Mouse (Mus musculus) gastrocnemius, postnatal 25 days (tissue): ENCODE results near the gene Hist1h2bm. TPM values are rescaled to one million over a fixed set of nuclear protein-coding genes. Genes with fewer than 3 reads are reported as not detected.
A peak's percentile ranks its signal among the peaks of the same experiment; 100 is the strongest.
"Not testable (repeated sequence)": the region's sequence is repeated elsewhere in the genome, so short reads cannot be mapped to it uniquely, and the experiment has no call there.

Source experiments
- DNase-seq: peaks from one replicate; pipeline ENCODE4 v3.0.0; 2022
- total RNA-seq, 2 experiments: library from RNA; stranded (reverse); gene quantifications; 1 replicate in 1 of 2; 2 replicates in 1 of 2; pipeline ENCODE4 v1.2.3; 2021

Gene Hist1h2bm
- total RNA-seq, 2 experiments from 2014 or later, result 1.1 to 5.1 TPM

DNA sequence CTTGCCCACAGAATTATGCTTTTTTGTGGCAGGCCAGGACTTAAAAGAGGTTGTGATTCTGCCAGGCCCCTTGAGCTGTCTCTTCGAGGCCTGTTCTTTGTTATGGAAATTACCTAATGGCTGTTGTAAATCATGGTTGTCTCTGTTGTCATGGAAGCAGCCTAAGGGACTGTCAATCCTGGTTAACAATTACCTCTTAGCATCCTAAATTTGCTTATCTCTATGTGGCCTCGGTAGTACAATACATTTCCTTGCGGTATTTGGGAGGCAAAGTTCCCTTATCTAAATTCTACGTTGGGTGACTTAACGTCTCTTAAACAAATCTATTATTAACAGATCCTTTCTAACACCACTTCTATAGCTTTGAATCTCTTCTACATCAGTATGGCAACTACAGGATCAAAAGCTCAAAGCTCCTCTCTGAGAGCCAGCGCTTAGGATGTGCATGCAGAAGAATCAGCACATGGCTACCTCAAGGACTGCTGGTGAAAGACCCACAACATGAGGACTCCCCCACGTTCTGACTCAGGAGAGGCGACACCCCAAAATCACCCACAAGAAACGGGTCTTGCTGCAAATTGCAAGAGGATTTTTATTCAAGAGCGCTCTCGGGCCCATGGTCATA lies 6.2 kb downstream of the Hist1h2bm start:
- no peak for DNase-seq

DNA sequence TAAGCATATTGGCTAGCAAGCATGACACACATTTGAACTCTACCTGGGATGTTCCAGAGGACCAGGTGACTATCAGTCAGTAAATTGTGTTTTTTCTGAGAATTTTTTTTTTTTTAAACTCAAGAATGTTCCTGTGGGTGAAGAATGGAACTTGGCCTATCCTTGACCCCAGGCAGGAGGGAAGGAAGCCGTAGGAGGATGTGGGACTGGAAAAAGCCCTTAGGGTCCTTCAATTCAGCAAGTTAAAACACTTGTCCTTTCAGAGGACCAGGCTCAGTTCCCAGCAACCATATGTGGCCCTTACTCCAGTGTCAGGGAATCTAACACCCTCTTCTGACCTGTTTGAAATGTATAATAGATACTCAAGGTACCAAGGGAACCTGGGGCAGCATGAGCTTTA lies 7.7 kb downstream of the Hist1h2bm start:
- no peak for DNase-seq

DNA sequence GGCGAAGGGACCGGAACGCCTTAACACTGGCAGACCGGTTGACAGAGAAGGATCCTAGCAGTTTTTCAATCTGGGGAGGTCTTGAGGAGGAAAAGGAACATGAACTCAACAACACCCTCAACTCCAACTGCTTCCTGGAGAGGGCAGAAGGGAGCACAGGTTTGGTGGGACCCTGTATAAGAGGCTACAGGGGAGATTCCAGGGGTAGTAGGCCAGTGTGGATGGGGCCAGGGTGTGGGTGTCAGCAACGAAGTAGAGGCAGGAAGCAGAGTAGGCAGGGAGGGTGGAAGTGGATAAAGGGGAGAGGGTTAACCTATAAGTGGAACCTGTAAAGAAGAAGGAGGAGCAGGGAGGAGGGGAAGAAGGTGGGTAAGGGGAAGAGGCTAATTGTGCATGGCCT lies 11.6 kb downstream of the Hist1h2bm start:
- no peak for DNase-seq

DNA sequence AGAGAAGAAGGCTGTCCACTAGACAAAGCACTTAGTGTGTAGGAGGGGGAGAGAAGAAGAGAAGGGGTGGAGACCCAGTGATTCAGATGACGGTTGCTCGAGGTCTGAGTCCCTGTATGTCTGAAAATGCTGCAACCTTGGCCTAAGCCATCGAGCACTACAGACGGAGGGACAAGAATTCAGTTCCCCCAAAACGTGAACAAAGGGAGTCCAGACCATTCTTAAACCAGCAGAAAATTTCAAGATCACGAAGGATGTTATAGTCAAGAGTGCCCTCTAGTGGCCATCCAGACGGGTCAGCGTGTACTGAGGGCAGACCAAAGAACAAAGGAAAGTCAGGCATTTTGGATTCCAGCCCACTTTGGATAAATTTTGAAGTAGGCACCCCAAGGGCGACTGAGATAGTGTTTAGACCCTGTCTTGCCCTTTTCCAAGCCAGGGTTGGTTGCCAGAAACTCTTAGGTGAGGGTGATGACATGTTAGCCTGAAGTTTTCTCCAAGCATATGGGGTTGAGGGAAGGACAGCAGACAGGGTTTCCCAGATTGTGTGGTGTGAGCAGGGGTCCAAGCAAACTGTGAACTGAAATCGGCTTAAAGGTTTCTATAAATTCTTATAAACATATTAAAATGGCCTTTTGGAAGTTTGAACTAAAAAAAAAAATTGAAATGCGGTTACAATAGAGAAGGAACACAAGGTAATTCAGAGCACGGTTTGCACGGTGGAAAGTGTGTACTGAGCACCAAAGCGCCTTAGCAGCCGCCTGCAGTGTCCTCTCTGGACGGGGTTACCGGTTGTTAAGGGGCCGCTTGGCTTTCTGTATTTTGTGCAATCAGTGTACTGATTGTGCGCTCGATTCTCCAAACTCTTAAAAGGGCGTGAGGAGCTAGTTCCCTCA lies 12.4 kb downstream of the Hist1h2bm start:
- peak; percentile 32 for DNase-seq

DNA sequence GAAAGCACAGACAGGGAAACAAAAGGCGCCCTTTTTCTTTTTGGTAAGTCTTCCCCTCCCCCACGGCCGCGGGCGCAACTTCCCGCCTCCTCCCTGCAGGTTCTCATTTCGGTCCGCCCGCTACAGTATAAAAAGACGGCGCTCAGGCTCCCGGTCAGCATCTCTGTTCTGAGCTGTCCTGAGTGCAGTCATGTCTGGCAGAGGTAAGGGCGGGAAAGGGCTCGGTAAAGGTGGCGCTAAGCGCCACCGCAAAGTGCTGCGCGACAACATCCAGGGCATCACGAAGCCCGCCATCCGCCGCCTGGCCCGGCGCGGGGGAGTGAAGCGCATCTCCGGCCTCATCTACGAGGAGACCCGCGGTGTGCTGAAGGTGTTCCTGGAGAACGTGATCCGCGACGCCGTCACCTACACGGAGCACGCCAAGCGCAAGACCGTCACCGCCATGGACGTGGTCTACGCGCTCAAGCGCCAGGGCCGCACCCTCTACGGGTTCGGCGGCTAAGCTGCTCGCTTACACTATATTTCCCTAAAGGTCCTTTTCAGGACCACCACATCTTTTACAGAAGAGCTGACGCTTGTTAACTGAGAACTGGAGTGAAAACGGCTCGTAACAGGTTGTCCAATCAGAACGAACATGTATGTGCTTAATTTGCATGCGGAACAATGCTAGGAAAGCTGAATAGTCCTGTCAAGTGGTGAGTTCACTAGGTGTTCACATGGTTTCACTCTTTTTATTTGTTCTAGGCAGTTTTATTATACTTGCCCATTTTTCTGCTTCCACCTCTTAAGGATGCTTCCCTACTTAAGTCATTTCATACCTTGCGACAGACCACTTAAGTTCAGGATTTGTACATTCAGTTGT lies 13.3 kb downstream of the Hist1h2bm start, which contains the start of gene Hist1h4j:
Hist1h4j (plus strand) TSS at position 159 of the 862 bp plus-strand sequence.
- peak; percentile 38 for DNase-seq

DNA sequence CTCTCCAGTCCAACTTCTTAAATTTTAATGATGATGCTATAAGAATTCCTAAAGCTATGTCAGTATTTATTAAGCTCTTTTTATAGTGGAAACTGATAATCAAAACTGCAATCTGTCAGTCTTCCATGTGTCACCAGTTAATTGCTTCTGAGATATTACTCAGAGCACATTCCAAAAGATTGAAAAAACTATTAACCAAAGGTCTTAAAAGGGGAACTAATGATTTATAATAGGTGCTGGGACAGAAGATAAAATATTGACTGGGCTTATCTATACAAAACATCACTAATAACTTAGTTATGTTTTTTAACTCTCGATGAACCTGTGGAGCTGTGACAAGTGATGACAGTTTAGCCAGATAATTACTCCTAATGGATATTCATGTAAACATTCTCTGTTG lies 23.2 kb downstream of the Hist1h2bm start:
- DNase-seq, result no peak

DNA sequence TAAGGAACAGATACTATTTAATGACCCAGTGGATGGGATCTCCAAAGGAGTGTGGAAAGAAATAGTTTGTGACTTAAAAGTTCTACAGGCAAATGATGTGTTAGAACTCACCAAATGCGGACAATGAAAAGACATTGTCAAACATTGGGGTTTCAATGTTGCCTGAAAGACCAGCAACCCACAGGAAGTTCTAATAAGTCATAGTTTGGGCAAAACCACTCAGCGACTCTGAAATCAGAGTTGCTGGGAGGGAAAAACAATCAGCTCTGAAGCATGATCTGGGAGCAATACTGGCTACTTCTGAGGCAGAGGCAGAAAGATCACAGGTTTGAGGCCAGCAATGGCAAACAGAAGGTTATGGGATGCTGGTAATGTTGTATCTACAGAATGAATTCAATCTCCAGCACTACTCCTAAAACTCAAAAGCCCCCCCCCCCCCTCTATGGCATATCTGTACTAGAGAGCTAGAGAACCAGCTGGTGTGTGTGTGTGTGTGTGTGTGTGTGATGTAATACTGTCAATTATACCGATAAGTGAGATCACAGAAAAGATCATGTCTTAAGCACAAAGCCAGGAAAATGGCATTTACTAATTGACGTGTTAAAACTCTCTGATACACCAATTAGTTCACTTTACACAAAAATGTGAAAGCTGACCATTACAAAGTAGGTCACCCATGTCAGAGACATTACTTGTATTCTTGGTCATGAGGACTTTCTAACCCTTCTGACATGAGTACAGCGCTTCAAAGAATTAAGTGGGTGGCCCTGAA lies 27.7 kb downstream of the Hist1h2bm start:
- no peak for DNase-seq

DNA sequence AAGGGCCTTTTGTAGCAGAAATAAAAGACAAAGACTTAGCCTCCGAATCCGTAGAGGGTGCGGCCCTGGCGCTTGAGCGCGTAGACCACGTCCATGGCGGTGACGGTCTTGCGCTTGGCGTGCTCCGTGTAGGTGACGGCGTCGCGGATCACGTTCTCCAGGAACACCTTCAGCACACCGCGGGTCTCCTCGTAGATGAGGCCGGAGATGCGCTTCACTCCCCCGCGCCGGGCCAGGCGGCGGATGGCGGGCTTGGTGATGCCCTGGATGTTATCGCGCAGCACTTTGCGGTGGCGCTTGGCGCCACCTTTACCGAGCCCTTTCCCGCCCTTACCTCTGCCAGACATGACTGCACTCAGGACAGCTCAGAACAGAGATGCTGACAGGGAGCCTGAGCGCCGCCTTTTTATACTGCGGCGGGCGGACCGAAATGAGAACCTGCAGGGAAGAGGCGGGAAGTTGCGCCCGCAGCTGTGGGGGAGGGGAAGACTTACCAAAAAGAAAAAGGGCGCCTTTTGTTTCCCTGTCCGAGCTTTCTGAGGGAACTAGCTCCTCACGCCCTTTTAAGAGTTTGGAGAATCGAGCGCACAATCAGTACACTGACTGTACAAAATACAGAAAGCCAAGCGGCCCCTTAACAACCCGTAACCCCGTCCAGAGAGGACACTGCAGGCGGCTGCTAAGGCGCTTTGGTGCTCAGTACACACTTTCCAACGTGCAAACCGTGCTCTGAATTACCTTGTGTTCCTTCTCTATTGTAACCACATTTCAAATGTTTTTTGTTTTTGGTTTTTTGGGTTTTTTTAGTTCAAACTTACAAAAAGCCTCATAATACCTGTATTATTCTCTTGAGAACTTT lies 28.5 kb downstream of the Hist1h2bm start, which contains the start of gene Hist1h4k:
Hist1h4k (minus strand) TSS at position 347 of the 859 bp plus-strand sequence.
- peak; percentile 79 for DNase-seq

DNA sequence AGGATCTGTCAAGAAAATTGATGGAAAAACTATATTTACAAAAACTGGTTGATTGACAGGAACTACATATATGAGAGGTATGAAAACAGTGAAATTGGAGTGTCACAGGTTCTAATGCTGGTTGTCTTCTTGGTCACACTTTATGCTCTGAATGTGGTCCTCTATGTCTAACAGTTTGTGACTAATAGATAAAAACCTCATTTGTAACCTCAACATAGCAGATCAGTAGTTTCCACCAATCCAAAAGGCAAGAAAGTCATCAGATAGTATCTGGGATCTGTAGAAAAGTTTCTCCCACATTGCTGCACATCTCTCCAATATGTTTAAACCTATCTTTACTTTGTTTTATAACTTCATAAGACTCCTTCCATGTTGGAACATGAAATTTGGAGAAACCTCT lies 29.6 kb downstream of the Hist1h2bm start:
- no peak for DNase-seq

DNA sequence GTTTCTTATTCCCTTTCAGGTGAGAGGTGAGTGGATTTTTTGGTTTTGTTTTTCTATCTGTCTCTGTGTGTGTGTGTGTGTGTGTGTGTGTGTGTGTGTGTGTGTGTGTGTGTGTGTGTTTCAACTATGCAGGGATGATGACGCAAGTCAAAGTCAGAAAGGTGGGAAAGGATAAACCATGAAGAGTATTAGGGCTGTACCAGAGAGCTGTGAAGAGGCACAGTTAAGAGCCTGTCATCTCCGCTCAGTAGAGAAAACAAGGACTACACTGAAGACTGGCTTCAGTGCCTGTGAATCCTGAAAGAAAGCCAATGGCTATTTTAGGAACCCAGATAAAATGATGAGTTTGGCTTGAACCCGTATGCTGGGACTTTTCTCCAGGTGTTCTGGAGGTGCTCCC lies 30.0 kb downstream of the Hist1h2bm start:
- no peak for DNase-seq

DNA sequence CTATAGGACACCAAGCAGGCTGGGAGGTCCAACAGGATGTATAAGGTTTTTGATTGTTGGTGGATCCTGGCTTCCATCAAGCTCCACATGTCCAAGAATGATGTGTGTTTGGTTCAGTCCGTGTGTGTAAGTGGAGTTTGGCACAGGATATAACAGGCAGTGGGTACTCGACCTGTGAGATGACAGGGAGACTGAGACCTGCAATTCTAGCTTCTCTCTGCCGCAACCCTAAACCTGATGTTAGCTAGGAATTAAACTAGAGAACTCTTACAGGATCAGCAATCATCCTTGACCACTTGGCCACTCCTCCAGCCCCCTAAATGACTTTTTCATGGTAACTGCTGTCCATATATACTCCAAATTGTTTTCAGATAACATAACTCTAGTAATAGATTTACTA lies 30.5 kb downstream of the Hist1h2bm start:
- no peak for DNase-seq

DNA sequence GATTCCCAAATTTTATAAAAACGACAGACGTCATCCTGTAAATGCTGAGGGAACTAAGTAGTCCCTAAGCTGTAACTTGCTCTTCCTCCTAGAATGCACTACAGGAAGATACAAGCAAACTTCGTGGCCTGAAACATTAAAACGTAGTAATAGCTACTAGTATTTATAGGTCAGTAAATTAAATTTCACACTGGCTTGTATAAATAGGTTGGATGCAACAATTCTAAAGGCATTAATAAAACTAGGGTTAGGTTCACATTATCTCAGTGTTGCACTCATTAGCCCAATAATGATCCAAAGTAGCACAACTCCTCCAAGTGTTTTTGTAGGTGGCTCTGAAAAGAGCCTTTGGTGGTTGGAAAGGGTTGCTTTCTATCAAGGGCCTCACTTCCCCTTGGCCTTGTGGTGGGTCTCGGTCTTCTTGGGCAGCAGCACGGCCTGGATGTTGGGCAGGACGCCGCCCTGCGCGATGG lies 31.2 kb downstream of the Hist1h2bm start:
- no peak for DNase-seq

DNA sequence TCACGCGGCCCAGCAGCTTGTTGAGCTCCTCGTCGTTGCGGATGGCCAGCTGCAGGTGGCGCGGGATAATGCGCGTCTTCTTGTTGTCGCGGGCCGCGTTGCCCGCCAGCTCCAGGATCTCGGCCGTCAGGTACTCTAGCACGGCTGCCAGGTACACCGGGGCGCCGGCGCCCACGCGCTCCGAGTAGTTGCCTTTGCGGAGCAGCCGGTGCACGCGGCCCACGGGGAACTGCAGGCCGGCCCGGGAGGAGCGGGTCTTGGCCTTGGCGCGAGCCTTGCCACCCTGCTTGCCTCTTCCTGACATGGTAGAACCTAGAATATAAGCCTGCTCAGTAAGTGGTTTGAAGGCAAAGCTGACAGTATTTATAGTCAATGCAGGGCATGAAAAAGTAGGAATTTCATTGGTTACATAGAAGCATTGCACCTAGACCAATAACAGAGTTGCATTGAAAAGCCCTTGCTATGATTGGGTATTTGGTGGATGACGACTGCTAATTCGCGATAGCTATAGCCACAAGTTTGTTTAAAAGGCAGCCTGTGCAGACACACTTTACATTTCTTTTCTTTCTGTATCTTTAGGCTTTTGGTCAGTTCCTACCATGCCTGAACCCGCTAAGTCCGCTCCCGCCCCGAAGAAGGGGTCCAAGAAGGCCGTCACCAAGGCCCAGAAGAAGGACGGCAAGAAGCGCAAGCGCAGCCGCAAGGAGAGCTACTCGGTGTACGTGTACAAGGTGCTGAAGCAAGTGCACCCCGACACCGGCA lies 31.9 kb downstream of the Hist1h2bm start, which contains the start of the genes Hist1h2ak and Hist1h2bn:
Hist1h2ak (minus strand) TSS at position 304 of the 762 bp plus-strand sequence.
Hist1h2bn (plus strand) TSS at position 600 of the 762 bp plus-strand sequence.
- peak; percentile 46 for DNase-seq

DNA sequence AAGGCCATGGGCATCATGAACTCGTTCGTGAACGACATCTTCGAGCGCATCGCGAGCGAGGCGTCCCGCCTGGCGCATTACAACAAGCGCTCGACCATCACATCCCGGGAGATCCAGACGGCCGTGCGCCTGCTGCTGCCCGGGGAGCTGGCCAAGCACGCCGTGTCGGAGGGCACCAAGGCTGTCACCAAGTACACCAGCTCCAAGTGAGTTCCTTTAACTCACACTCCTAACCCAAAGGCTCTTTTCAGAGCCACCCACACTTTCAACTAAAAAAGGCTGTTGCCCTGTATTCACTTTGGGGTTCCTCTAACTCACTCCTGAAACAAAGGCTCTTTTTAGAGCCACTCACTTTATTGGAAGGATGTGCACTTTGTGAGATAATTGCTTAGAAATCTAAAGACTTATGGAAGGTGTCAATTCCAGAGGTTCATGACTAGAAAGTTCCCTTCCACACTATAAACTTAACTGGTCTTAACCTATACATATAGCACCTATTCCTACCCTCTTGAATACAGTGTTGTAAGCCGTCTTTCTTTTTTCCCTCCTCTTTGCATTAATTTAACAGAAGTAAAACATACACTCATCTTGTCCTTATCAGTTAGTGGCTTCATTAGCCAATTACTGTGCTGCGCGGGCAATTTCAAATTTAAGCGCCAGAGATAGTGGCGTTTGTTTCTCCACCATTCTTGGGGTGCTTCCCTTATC lies 32.6 kb downstream of the Hist1h2bm start:
- DNase-seq, result not testable (repeated sequence)

DNA sequence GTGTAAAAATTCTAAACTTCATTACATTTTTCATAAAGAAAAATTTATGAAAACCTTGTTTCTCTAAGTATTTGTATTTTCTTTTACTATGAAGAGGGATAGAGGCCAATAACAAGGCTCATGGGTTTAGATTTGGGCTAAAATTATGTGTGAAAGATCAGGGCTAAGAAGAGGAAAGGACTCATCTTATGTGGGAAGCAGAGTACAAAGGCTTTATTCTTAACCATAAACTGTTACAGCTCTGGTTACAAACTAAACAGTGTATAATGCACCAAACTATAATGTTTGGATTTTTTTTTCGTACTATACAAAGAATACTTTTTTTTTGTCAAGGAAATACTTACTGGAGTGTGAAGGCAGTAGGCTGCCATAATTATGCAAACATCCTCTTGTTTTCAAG lies 33.9 kb downstream of the Hist1h2bm start:
- no peak for DNase-seq
